Mouse (Mus musculus): ENCODE measurements at regions not wholly inside any gene's neighbourhood (a gene's known extent, or its start where the extent isn't known, plus 50 kb on each side); places are given as distances from the start of the nearest gene placed in this dataset.

DNA sequence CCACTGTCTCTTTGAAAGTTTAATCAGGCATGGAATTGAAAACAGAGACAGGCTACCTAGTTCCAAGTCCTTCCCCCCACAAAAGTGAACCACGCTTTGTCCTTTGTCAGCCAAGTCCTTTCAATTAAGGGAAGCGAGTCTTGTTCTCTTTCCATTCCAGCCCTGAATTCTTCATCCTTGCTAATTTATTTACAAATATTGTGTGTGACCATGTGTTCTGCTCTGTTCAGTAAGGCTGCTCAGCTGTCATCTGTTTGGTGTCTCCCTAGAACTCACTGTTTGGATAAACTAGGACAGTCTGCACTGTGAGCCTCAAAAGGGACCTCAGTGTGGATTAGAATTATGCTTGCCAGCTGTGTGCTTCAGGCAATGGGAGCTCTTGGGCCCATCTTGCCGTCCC, 473.6 kb downstream of the Nedd1 start:
- H3K79me3 ChIP-seq (ENCODE audit: low read depth): no peaks in the 10 kb centered on the region
- TF ChIP-seq MYOG (IDR thresholded peaks at IDR 0.05; ENCODE audit: control insufficient read depth, extremely low read depth, insufficient read length) (no peak), FOSL1 (IDR thresholded peaks at IDR 0.05; ENCODE audit: insufficient read depth, low read length, poor library complexity, severe bottlenecking) (no peak), USF1 (IDR thresholded peaks at IDR 0.05; ENCODE audit: low read depth) (no peak), CEBPB (IDR thresholded peaks at IDR 0.05; ENCODE audit: low read depth) (no peak), CTCF (IDR thresholded peaks at IDR 0.05; ENCODE audit: control insufficient read depth, insufficient read depth, insufficient read length) (no peak), MAX (IDR thresholded peaks at IDR 0.05) (no peak), MYOD1 (IDR thresholded peaks at IDR 0.05; ENCODE audit: control insufficient read depth, insufficient read length, low read depth) (no peak)

DNA sequence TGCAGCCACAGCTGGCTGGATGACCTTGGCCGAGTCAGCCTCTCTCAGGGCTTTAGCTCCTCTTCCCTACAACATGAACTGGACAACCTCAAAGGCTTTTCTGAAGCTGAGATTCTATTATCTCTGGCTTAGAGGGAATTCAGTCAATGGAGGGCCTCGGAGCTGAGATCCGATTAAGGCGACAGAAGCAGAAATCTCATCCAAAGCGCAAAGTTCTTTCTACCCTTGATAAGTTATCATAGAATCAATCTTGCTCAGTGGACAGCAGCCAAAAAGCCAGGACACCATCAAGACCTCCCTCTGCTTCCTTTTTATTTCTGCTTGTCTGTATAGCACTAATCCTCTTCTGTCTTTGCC, 474.8 kb downstream of the Nedd1 start:
- no peak for TF ChIP-seq MYOD1 (IDR thresholded peaks at IDR 0.05; ENCODE audit: control insufficient read depth, insufficient read length, low read depth)
- TF ChIP-seq MYOG (IDR thresholded peaks at IDR 0.05; ENCODE audit: control insufficient read depth, extremely low read depth, insufficient read length): no peak
- no peak for TF ChIP-seq CTCF (IDR thresholded peaks at IDR 0.05; ENCODE audit: control insufficient read depth, insufficient read depth, insufficient read length)
- no peak for TF ChIP-seq MAX (IDR thresholded peaks at IDR 0.05)
- TF ChIP-seq USF1 (IDR thresholded peaks at IDR 0.05; ENCODE audit: low read depth): no peak
- no peak for TF ChIP-seq CEBPB (IDR thresholded peaks at IDR 0.05; ENCODE audit: low read depth)
- no peak for TF ChIP-seq FOSL1 (IDR thresholded peaks at IDR 0.05; ENCODE audit: insufficient read depth, low read length, poor library complexity, severe bottlenecking)

More for the DNA sequence above, 473.6 kb downstream of the Nedd1 start:
- H3K79me2 ChIP-seq (ENCODE audit: control insufficient read depth, insufficient read depth): no peaks in the 10 kb centered on the region
- H3ac ChIP-seq (ENCODE audit: control insufficient read depth, insufficient read length, low read depth): no peak overlapping the region
- H3K36me3 ChIP-seq (ENCODE audit: control insufficient read depth, insufficient read depth): no peaks in the 10 kb centered on the region
- H3K4me3 ChIP-seq (ENCODE audit: insufficient read depth, poor library complexity, severe bottlenecking): no peak overlapping the region
- no peaks in the 10 kb centered on the region for H3K27me3 ChIP-seq (ENCODE audit: control insufficient read depth, insufficient read depth, insufficient read length)

DNA sequence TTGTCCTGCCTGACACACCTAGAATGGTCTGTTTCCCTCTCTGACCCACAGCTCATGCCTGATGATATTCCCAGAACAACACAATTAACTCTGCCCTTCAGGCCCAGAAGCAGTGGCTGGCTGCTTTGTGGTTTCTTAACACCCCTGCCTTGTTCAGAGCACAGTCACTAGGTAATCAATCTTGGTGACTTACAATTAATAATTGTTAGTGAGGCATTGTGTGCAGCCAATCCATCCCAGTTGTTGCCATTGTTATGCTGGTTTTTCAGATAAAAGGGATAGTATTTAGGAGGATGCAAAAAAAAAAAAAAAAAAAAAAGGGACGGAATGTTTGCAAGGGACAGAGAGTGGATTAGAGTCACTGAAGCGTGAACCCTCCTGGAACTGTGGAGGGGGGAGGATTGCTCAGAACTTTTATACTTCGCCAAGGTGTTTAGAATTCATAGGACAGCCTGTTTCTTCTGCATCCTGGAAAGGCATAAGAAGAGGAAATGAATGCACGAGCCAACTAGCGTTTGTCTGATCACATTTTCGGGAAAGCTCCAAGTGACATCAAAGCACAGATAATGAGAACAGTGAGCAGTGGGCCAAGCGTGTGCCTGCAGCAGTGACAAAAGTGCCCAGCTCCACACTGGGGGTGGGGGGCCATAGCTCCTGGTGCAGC, 475.3 kb downstream of the Nedd1 start:
- no peaks in the 10 kb centered on the region for H3K36me3 ChIP-seq (ENCODE audit: control insufficient read depth, insufficient read depth)
- H3K79me2 ChIP-seq (ENCODE audit: control insufficient read depth, insufficient read depth): no peaks in the 10 kb centered on the region
- TF ChIP-seq MAX (IDR thresholded peaks at IDR 0.05) (no peak), MYOG (IDR thresholded peaks at IDR 0.05; ENCODE audit: control insufficient read depth, extremely low read depth, insufficient read length) (no peak), CEBPB (IDR thresholded peaks at IDR 0.05; ENCODE audit: low read depth) (no peak), CTCF (IDR thresholded peaks at IDR 0.05; ENCODE audit: control insufficient read depth, insufficient read depth, insufficient read length) (no peak), MYOD1 (IDR thresholded peaks at IDR 0.05; ENCODE audit: control insufficient read depth, insufficient read length, low read depth) (no peak)
- H3K79me3 ChIP-seq (ENCODE audit: low read depth): no peaks in the 10 kb centered on the region
- H3K4me3 ChIP-seq (ENCODE audit: insufficient read depth, poor library complexity, severe bottlenecking): no peak overlapping the region
- H3K27me3 ChIP-seq (ENCODE audit: control insufficient read depth, insufficient read depth, insufficient read length): no peaks in the 10 kb centered on the region
- no peak overlapping the region for H3ac ChIP-seq (ENCODE audit: control insufficient read depth, insufficient read length, low read depth)

More for the DNA sequence above, 474.8 kb downstream of the Nedd1 start:
- H3K79me3 ChIP-seq (ENCODE audit: low read depth): no peaks in the 10 kb centered on the region
- no peaks in the 10 kb centered on the region for H3K36me3 ChIP-seq (ENCODE audit: control insufficient read depth, insufficient read depth)
- H3K4me3 ChIP-seq (ENCODE audit: insufficient read depth, poor library complexity, severe bottlenecking): no peak overlapping the region
- no peaks in the 10 kb centered on the region for H3K27me3 ChIP-seq (ENCODE audit: control insufficient read depth, insufficient read depth, insufficient read length)
- no peak overlapping the region for H3ac ChIP-seq (ENCODE audit: control insufficient read depth, insufficient read length, low read depth)
- no peaks in the 10 kb centered on the region for H3K79me2 ChIP-seq (ENCODE audit: control insufficient read depth, insufficient read depth)

DNA sequence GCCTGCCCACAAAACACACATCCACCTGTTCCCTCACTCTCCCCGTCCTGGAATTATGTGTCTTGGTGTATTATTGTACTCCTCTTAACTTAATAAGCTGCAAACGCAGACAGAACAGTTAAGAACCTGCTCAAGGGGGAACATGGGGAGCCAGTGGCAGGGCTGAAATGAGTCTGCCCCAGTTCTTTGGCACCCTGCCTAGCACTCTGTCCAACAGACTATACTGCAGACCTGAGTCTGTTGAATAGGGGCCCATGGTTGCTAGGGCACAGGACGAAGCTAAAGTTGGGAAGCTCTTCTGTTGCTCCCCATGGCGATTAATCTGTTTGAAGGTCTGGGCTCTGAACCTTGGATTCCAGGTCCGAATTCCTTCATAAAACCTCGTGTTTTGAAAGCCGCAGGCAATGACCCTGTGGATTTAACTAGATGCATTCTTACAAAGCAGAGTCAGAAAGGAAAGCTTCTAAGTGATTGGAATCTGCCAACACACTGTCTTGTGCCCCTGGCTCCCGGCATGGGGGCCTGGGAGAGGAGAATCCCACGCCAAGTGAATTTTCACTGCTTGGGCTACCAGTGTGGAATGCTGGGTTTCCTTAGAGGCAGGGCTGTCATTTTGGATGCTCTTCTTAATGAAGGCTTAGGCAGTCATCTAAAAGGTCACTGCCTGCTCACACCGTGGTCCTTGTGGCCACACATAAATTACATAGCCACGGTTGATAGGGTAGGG, 479.3 kb downstream of the Nedd1 start:
- TF ChIP-seq MYOD1 (IDR thresholded peaks at IDR 0.05; ENCODE audit: control insufficient read depth, insufficient read length, low read depth): no peak
- TF ChIP-seq FOSL1 (IDR thresholded peaks at IDR 0.05; ENCODE audit: insufficient read depth, low read length, poor library complexity, severe bottlenecking): no peak
- TF ChIP-seq CTCF (IDR thresholded peaks at IDR 0.05; ENCODE audit: control insufficient read depth, insufficient read depth, insufficient read length): no peak
- TF ChIP-seq MAX (IDR thresholded peaks at IDR 0.05): no peak
- TF ChIP-seq USF1 (IDR thresholded peaks at IDR 0.05; ENCODE audit: low read depth): no peak
- no peak for TF ChIP-seq CEBPB (IDR thresholded peaks at IDR 0.05; ENCODE audit: low read depth)
- no peak for TF ChIP-seq MYOG (IDR thresholded peaks at IDR 0.05; ENCODE audit: control insufficient read depth, extremely low read depth, insufficient read length)
- Histone ChIP-seq H3K36me3 (ENCODE audit: control insufficient read depth, insufficient read depth) (no peaks in the 10 kb centered on the region), H3K27me3 (ENCODE audit: control insufficient read depth, insufficient read depth, insufficient read length) (no peaks in the 10 kb centered on the region), H3K4me3 (ENCODE audit: insufficient read depth, poor library complexity, severe bottlenecking) (no peak overlapping the region), H3ac (ENCODE audit: control insufficient read depth, insufficient read length, low read depth) (no peak overlapping the region), H3K79me2 (ENCODE audit: control insufficient read depth, insufficient read depth) (no peaks in the 10 kb centered on the region), H3K79me3 (ENCODE audit: low read depth) (no peaks in the 10 kb centered on the region)

DNA sequence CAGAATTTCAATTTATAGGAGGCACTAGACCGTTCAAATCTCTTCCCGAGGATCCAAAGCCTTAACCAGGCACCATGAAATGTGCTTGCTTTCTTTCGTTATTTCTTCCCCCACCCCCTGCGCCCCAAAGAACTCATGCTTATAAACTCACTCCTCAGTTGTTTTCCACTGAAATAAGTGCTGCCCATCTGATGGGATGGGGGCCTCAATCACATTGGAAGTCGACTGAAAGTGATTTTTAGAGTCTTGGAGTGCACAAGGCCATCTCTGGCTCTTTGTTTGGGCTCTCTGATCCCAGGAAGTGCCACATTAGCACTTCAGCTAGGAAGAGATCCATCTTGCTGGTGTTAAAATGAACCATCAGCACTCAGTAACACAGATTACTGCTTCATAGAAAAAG, 484.3 kb downstream of the Nedd1 start:
- H3K36me3 ChIP-seq (ENCODE audit: control insufficient read depth, insufficient read depth): no peaks in the 10 kb centered on the region
- no peak overlapping the region for H3ac ChIP-seq (ENCODE audit: control insufficient read depth, insufficient read length, low read depth)
- no peak overlapping the region for H3K4me3 ChIP-seq (ENCODE audit: insufficient read depth, poor library complexity, severe bottlenecking)
- H3K27me3 ChIP-seq (ENCODE audit: control insufficient read depth, insufficient read depth, insufficient read length): no peaks in the 10 kb centered on the region
- no peaks in the 10 kb centered on the region for H3K79me3 ChIP-seq (ENCODE audit: low read depth)
- TF ChIP-seq MYOD1 (IDR thresholded peaks at IDR 0.05; ENCODE audit: control insufficient read depth, insufficient read length, low read depth): no peak
- no peaks in the 10 kb centered on the region for H3K79me2 ChIP-seq (ENCODE audit: control insufficient read depth, insufficient read depth)

DNA sequence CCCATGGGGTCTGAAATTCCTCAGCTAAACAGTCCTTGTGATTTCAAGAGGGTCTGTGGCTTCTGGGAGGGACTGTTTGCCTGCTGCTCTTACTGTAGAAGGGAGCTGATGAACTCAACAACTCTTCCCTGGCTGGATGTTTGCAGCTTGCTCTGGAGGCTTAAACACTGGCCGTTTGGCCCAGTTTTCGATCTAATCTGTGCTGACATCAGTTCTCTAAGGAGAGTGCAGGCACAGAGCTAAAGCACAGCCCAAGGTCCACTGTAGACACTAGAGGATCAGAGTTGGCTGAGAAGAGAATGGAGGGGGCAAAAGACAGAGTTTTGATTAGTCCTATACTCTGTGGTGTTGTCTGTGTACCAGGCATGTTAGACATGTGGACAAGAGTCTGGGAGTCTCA, 490.1 kb downstream of the Nedd1 start:
- H3ac ChIP-seq (ENCODE audit: control insufficient read depth, insufficient read length, low read depth): no peak overlapping the region
- H3K27me3 ChIP-seq (ENCODE audit: control insufficient read depth, insufficient read depth, insufficient read length): no peaks in the 10 kb centered on the region
- H3K79me2 ChIP-seq (ENCODE audit: control insufficient read depth, insufficient read depth): no peaks in the 10 kb centered on the region
- H3K79me3 ChIP-seq (ENCODE audit: low read depth): no peaks in the 10 kb centered on the region
- no peaks in the 10 kb centered on the region for H3K36me3 ChIP-seq (ENCODE audit: control insufficient read depth, insufficient read depth)
- no peak overlapping the region for H3K4me3 ChIP-seq (ENCODE audit: insufficient read depth, poor library complexity, severe bottlenecking)
- TF ChIP-seq CTCF (IDR thresholded peaks at IDR 0.05; ENCODE audit: control insufficient read depth, insufficient read depth, insufficient read length): no peak
